Mouse (Mus musculus) urinary bladder, postnatal 10 days (tissue): ENCODE data around the gene Esrra.
"Not testable (repeated sequence)": the region's sequence is repeated elsewhere in the genome, so short reads cannot be mapped to it uniquely, and the experiment has no call there.

Experiments
- DNase-seq: peaks from one replicate; pipeline ENCODE4 v3.0.0; 2022; ENCODE audit warnings: low spot score

Esrra gene

GRCm38 (mm10) chr19:6895608-6896305, 25.9 kb downstream of the Esrra start:
- not testable (repeated sequence) for DNase-seq

- DNase-seq = no peak
Observed at GRCm38 (mm10) chr19:6893731-6894451, 27.7 kb downstream of the Esrra start.

- no peak for DNase-seq
Observed at GRCm38 (mm10) chr19:6892512-6892911, 29.1 kb downstream of the Esrra start.

- no peak for DNase-seq
Observed at GRCm38 (mm10) chr19:6877965-6878364, 43.6 kb downstream of the Esrra start.

GRCm38 (mm10) chr19:6876799-6877198, 44.8 kb downstream of the Esrra start:
- DNase-seq = no peak

GRCm38 (mm10) chr19:6875834-6876233, 45.8 kb downstream of the Esrra start:
- no peak for DNase-seq

- DNase-seq = no peak
Observed at GRCm38 (mm10) chr19:6874257-6874656, 47.4 kb downstream of the Esrra start.

- no peak for DNase-seq
Observed at GRCm38 (mm10) chr19:6872701-6873100, 48.9 kb downstream of the Esrra start.

- no peak for DNase-seq
Observed at GRCm38 (mm10) chr19:6871574-6872271, 49.9 kb downstream of the Esrra start.

- DNase-seq = no peak
Observed at GRCm38 (mm10) chr19:6869355-6869754, 52.3 kb downstream of the Esrra start.

- no peak for DNase-seq
Observed at GRCm38 (mm10) chr19:6861451-6861850, 60.2 kb downstream of the Esrra start.
